Mouse (Mus musculus): ENCODE measurements around the gene Gm16503. TPM values are rescaled to one million over a fixed set of nuclear protein-coding genes. Genes with fewer than 3 reads are reported as not detected.

Gm16503 gene
- polyA plus RNA-seq (2014; fragmentation: Illumina TruSeq; extraction: RNeasy Lipid Tissue Mini Kit (QIAGEN cat#74804); ENCODE audit: low read depth, low replicate concordance) = 1.9 TPM

DNA sequence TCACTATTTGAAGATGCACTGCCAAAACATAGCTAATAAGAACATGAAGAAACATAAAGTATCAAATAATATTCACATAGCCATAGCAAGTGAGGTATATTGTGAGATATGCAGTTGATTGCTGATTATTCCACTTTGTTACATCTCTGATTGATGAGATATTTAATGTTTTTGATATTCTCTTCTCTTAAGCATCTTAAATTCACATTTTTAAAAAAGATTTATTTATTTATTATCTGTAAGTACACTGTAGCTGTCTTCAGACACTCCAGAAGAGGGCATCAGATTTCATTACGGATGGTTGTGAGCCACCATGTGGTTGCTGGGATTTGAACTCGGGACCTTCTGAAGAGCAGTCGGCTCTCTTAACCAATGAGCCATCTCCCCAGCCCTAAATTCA is at the start of gene Gm16503:
TSS of gene Gm16503 (plus strand) at position 301 of the 400 bp plus-strand sequence.

GRCm38 (mm10) chr4:147492117-147492516 is 47.9 kb upstream of the Gm16503 start, which contains the start of gene Zfp982:
Zfp982 (plus strand) TSS chr4:147492417.

GRCm38 (mm10) chr4:147553071-147553470 is 13.1 kb downstream of the Gm16503 start, which contains the start of gene Zfp985:
Zfp985 (plus strand) TSS chr4:147553277.

Other genes starting within 250 kb of the Gm16503 start
- 1.9 TPM for gene Zfp988, start 234.5 kb upstream of the Gm16503 start, polyA plus RNA-seq (2014; fragmentation: Illumina TruSeq; extraction: RNeasy Lipid Tissue Mini Kit (QIAGEN cat#74804); ENCODE audit: low read depth, low replicate concordance)
- 0.90 TPM for gene Zfp978, start 178.9 kb upstream of the Gm16503 start, polyA plus RNA-seq (2014; fragmentation: Illumina TruSeq; extraction: RNeasy Lipid Tissue Mini Kit (QIAGEN cat#74804); ENCODE audit: low read depth, low replicate concordance)
- 64.6 TPM for gene Zfp982, start 47.8 kb upstream of the Gm16503 start, polyA plus RNA-seq (2014; fragmentation: Illumina TruSeq; extraction: RNeasy Lipid Tissue Mini Kit (QIAGEN cat#74804); ENCODE audit: low read depth, low replicate concordance)
- gene Zfp985, start 13.1 kb downstream of the Gm16503 start, polyA plus RNA-seq (2014; fragmentation: Illumina TruSeq; extraction: RNeasy Lipid Tissue Mini Kit (QIAGEN cat#74804); ENCODE audit: low read depth, low replicate concordance) = 0.31 TPM
- gene Zfp979, start 102.3 kb downstream of the Gm16503 start, polyA plus RNA-seq (2014; fragmentation: Illumina TruSeq; extraction: RNeasy Lipid Tissue Mini Kit (QIAGEN cat#74804); ENCODE audit: low read depth, low replicate concordance) = 34.5 TPM
- gene Zfp534, start 162.3 kb downstream of the Gm16503 start, polyA plus RNA-seq (2014; fragmentation: Illumina TruSeq; extraction: RNeasy Lipid Tissue Mini Kit (QIAGEN cat#74804); ENCODE audit: low read depth, low replicate concordance) = 5.6 TPM